Mouse (Mus musculus): ENCODE results near the gene Rab11fip4.

The Rab11fip4 gene

GRCm38 (mm10) chr11:79615871-79616270 lies 24.9 kb downstream of the Rab11fip4 start:
- no peak for DNase-seq

DNA sequence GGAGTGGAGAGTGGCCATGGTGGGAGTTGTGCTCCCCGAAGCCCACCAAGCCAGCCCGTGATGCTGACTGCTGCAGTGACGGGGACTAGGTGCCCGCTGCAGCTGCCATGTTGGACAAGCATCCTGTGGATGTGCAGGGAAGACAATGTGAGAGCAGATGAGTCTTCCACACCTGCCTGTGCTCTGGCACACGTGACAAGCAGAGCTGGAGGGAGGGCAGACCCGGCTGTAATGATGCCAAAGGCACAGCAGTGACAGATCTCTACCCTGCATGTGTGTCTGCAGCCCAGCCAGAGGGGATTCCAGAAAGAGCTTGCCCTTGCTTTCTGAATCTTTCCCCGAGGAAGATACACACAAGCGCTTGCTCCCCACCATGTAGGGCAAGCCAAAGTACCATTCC lies 27.0 kb downstream of the Rab11fip4 start:
- no peak for DNase-seq

DNA sequence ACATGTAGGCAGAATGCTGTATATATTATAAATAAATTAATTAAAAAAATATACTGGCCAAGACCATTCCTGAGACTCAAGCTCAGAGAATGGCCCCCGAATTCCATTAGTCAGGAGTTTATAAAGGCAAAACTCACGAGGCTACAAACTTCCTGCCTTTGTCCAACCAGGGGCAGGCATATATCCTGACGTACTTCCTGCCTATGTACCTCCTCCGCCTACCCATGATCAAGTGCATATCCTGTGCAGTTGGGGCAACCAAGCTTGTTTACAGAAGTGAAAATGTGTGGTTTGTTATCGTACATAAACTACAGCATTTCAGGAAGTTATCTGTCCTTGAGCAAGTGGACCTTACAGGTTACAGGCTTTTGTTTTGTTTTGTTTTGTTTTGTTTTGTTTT lies 32.0 kb downstream of the Rab11fip4 start:
- no peak for DNase-seq

- peak; percentile 70 for DNase-seq
These were observed 33.8 kb downstream of the Rab11fip4 start for GRCm38 (mm10) chr11:79624801-79625302.

DNA sequence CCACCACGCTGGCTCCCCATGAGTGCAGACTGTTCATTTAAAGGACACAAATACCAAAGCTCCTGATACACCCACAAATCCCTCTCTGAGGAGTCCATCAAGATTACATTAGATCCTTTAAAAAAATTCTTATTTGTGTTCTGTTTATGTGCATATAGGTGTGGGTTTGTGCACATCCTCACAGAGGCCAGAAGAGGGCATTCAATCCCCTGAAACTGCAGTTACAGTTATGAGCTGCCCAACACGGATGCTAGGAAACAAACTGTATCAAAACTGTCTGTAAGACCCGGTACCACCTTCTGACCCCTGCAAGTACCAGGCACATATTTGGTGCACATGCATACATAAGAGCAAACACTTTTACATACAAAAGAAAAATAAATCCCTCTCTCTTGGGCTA lies 37.7 kb downstream of the Rab11fip4 start:
- DNase-seq = no peak

- no peak for DNase-seq
These were observed 38.9 kb downstream of the Rab11fip4 start for GRCm38 (mm10) chr11:79629752-79630374.

DNA sequence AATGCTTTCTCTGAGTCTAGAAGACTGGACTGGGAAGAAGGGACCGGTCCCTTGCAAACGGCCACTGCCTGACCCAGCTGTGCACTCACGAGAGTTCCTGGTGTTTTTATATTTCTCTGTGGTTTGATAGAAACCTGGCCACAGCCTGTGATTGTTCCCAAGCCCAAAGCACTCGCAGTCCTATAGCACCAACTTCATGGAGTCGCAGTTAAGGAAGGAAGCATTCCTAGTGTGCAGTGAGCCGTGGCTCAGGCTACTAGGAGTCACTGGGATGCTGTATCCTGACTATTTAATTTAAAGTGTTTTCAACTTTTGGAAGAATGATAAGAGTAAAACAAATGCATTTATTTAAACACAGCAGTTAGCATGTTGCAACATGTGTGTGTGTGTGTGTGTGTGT lies 39.5 kb downstream of the Rab11fip4 start:
- no peak for DNase-seq

GRCm38 (mm10) chr11:79633366-79633765 lies 42.4 kb downstream of the Rab11fip4 start:
- DNase-seq = no peak

- DNase-seq = no peak
These were observed 44.8 kb downstream of the Rab11fip4 start for GRCm38 (mm10) chr11:79635661-79636449.

GRCm38 (mm10) chr11:79636481-79636880 lies 45.5 kb downstream of the Rab11fip4 start:
- DNase-seq = no peak

- no peak for DNase-seq
These were observed 47.7 kb downstream of the Rab11fip4 start for GRCm38 (mm10) chr11:79638691-79639090.

GRCm38 (mm10) chr11:79640940-79641733 lies 50.1 kb downstream of the Rab11fip4 start:
- no peak for DNase-seq

DNA sequence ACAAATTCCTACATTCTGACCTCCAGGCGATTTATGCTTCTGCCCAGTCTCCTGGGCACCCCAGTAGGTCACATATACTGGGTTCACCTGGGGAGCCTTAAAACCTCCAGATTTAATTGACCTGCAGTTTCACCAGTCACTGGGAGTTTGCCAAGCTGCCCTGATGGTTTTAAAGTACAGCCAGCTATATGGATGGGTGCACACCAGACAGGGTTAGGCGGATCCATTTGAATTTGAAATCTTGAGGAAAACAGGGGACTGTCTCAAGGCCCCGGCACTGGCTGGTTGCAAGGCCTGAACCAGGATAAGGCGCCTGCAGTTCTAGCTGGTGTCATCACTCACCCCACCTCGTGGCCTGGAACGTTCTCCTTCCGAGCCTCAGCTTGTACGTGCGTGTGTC lies 52.7 kb downstream of the Rab11fip4 start:
- no peak for DNase-seq

- no peak for DNase-seq
These were observed 53.7 kb downstream of the Rab11fip4 start for GRCm38 (mm10) chr11:79644717-79645191.

- DNase-seq = no peak
These were observed 55.0 kb downstream of the Rab11fip4 start for GRCm38 (mm10) chr11:79646026-79646425.

- no peak for DNase-seq
These were observed 55.6 kb downstream of the Rab11fip4 start for GRCm38 (mm10) chr11:79646467-79647070.

- DNase-seq = peak; percentile 73
These were observed 56.1 kb downstream of the Rab11fip4 start for GRCm38 (mm10) chr11:79647071-79647501.

DNA sequence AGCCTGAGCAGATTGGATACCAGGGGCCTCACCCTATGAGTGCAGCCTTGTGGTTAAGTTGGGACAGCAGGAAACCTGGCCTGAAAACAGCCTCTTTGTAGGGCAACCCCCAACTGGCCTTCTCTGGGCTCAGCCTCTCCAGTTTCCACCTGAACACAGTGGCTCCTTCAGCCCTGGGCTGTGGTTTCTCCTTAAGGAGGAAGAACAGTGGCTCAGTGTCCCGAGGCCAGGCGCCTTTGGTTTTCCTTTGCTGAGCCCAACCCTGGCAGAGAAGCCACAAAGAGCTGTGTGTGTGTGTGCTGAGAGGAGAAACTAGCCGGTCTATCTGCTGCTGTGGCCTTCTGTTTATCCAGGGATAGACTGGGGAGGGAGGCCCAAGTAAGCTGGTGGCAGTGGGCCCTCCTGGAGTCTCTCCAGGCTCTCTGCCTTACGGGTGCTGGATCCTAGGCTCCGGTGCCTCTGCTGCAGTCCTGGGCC lies 59.4 kb downstream of the Rab11fip4 start:
- DNase-seq = no peak

DNA sequence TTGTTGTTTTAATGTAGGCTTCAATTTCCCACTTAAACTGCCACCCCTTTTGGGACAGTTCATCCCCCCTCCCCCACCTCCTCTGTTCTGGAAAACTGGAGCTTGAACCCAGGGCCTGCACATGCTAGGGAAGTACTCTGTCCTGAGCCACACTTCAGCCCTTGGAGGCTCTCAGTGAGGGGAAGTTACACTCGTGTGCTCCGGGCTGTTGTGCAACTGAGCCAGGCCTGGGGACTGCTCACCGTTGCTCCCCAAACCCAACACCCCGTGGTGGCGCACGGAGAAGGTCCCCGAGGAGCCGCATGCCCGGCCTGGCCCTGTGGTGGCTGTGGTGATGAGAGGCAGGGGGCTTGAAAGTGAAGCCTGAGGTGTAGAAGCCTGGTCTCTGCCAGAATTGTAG lies 61.2 kb downstream of the Rab11fip4 start:
- no peak for DNase-seq

GRCm38 (mm10) chr11:79652921-79653575 lies 62.0 kb downstream of the Rab11fip4 start:
- no peak for DNase-seq

DNA sequence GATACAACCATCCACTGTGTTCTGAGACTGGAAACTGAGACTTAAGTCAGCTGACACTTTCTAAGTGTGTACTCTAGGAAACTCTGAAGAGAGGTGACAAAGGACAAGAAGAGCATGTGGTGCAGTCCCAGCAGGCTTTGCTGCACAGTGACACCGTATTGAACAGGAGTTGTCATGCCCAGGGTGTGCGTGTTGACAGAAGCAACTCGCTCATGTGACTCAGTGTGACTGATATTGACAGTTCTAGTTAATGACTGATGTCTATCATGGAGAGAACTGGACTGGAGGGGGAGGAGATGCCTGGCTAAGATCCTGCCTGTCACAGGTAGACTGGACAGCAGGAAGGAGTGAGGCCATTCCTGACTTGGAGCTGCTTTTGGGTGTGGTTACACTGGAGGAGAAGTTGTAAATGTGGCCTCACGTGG lies 63.4 kb downstream of the Rab11fip4 start:
- DNase-seq = no peak

- DNase-seq = no peak
These were observed 64.6 kb downstream of the Rab11fip4 start for GRCm38 (mm10) chr11:79655592-79655991.

Measured in right cerebral cortex, adult 18-20 months (tissue).